Mouse (Mus musculus): ENCODE results near the gene Cd209c. TPM values are rescaled to one million over a fixed set of nuclear protein-coding genes. Genes with fewer than 3 reads are reported as not detected.

Cd209c gene
- not detected for total RNA-seq (2023)

DNA sequence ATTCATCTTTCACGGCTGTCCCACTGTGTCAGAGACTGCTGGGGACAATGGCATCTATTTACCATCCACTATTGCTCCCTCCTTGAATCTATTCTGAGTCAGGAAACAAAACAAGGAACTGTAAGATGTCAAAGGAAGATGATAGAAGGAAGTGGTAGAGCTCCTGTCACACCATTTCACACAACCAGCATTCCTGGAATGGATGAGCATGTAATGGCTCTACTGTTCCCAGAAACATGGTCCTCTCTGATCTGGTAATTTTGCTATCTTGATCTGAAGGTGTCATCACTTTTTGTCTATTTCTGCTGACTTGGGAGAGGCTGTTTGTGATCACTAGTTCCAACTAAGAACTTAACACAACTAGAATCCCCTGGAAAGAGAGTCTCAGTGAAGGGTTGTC is at the start of gene Cd209c:
Gene Cd209c, minus strand, starts transcription at position 101 of the 400 bp plus-strand sequence.

DNA sequence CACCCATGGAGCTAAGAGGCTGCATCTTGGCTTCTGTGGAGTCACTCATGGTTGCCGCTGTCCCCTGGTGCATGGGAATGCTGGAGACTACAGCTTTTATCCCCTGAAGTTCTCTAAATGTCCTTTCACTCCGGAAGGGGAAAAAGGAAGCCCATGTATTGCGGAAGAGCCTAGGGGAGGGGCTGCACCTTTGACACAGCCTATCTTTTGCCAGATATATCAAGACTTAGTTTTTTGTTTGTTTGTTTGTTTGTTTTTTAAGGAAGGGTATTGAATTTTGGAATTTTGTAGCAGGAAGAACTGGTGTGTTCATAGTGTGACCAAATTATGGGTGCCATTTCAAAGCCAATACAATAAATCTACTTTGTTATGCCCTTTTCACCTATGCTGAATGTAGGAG is 27.8 kb downstream of the Cd209c start, which contains the start of gene Cd209b:
Gene Cd209b, minus strand, starts transcription at position 101 of the 400 bp plus-strand sequence.

Other genes with a start within 250 kb of the Cd209c start
- gene Clec4g, start 234.1 kb downstream of the Cd209c start, total RNA-seq (2023) = not detected
- gene Cd209a, start 205.8 kb downstream of the Cd209c start, total RNA-seq (2023) = 0.68 TPM
- gene Cd209e, start 100.4 kb downstream of the Cd209c start, total RNA-seq (2023) = not detected
- gene Cd209d, start 76.2 kb downstream of the Cd209c start, total RNA-seq (2023) = not detected
- gene Cd209b, start 27.9 kb downstream of the Cd209c start, total RNA-seq (2023) = 0.30 TPM
- not detected for gene Cd209f, start 151.1 kb upstream of the Cd209c start, total RNA-seq (2023)
- not detected for gene Cd209g, start 179.4 kb upstream of the Cd209c start, total RNA-seq (2023)
- 18.8 TPM for gene Evi5l, start 211.8 kb upstream of the Cd209c start, total RNA-seq (2023)

Measured in CD4-positive naive resting alpha-beta T cell, adult 57 days (primary cell).